Mouse (Mus musculus): ENCODE measurements around the gene Tti1. TPM values are rescaled to one million over a fixed set of nuclear protein-coding genes. Genes with fewer than 3 reads are reported as not detected.

Gene Tti1
- 21.1 and 21.8 TPM in 2 replicates for polyA plus RNA-seq (2014; fragmentation: Nextera tagmentation; extraction: Ambion mirVana)

GRCm38 (mm10) chr2:158028354-158028863, at the start of gene Tti1, which contains the start of gene Rprd1b:
Gene Tti1, minus strand, starts transcription at chr2:158028433.
Gene Rprd1b, plus strand, starts transcription at chr2:158028497.
- under 1% methylated on average over 52 of the region's 52 CpGs for WGBS
- peak within 1 kb of the TSS; percentile 94 for H3K27ac ChIP-seq (ENCODE audit: low read length)
- H3K4me3 ChIP-seq (ENCODE audit: low read depth, low read length) = peak within 1 kb of the TSS; percentile 98
- 0 out of 2 replicates have a peak, but pooled peaks cover 6% of the 10 kb centered on the region for H3K36me3 ChIP-seq (ENCODE audit: control insufficient read depth, insufficient read depth, low read length)
- H3K4me1 ChIP-seq (ENCODE audit: control insufficient read depth, insufficient read depth, low read length) = peaks cover 20% of the 10 kb centered on the region
- no peaks in the 10 kb centered on the region for H3K9me3 ChIP-seq (ENCODE audit: control insufficient read depth, low read depth, low read length)
- no peaks in the 10 kb centered on the region for H3K27me3 ChIP-seq (ENCODE audit: control insufficient read depth, insufficient read depth, low read length)
- peak within 1 kb of the TSS; percentile 91 for H3K9ac ChIP-seq (replicated peaks; ENCODE audit: low read depth, low read length)
- peak within 1 kb of the TSS; percentile 88 for H3K4me2 ChIP-seq (replicated peaks; ENCODE audit: low read depth, low read length)
- ATAC-seq (ENCODE audit: insufficient number of reproducible peaks, insufficient read depth, low FRiP score, low read depth) = peak; percentile 97

GRCm38 (mm10) chr2:158077981-158078380, 49.7 kb upstream of the Tti1 start:
- 61% methylated on average over 2 of the region's 2 CpGs for WGBS
- peaks cover 35% of the 10 kb centered on the region for H3K36me3 ChIP-seq (ENCODE audit: control insufficient read depth, insufficient read depth, low read length)
- no peak overlapping the region for H3K4me3 ChIP-seq (ENCODE audit: low read depth, low read length)
- no peaks in the 10 kb centered on the region for H3K9me3 ChIP-seq (ENCODE audit: control insufficient read depth, low read depth, low read length)
- no peak overlapping the region for H3K4me2 ChIP-seq (replicated peaks; ENCODE audit: low read depth, low read length)
- no peak for ATAC-seq (ENCODE audit: insufficient number of reproducible peaks, insufficient read depth, low FRiP score, low read depth)
- H3K4me1 ChIP-seq (ENCODE audit: control insufficient read depth, insufficient read depth, low read length) = peaks cover 19% of the 10 kb centered on the region; the same call in 1 of the 2 replicates
- H3K27ac ChIP-seq (ENCODE audit: low read length) = no peak overlapping the region
- no peak overlapping the region for H3K9ac ChIP-seq (replicated peaks; ENCODE audit: low read depth, low read length)
- H3K27me3 ChIP-seq (ENCODE audit: control insufficient read depth, insufficient read depth, low read length) = no peaks in the 10 kb centered on the region

- ATAC-seq (ENCODE audit: insufficient number of reproducible peaks, insufficient read depth, low FRiP score, low read depth) = no peak
- no peaks in the 10 kb centered on the region for H3K9me3 ChIP-seq (ENCODE audit: control insufficient read depth, low read depth, low read length)
- 83% methylated on average over 6 of the region's 6 CpGs for WGBS
- no peak overlapping the region for H3K4me2 ChIP-seq (replicated peaks; ENCODE audit: low read depth, low read length)
- H3K4me1 ChIP-seq (ENCODE audit: control insufficient read depth, insufficient read depth, low read length) = peaks cover 19% of the 10 kb centered on the region; the same call in 1 of the 2 replicates
- no peak overlapping the region for H3K9ac ChIP-seq (replicated peaks; ENCODE audit: low read depth, low read length)
- no peaks in the 10 kb centered on the region for H3K27me3 ChIP-seq (ENCODE audit: control insufficient read depth, insufficient read depth, low read length)
- no peak overlapping the region for H3K4me3 ChIP-seq (ENCODE audit: low read depth, low read length)
- H3K27ac ChIP-seq (ENCODE audit: low read length) = no peak overlapping the region
- peaks cover 43% of the 10 kb centered on the region for H3K36me3 ChIP-seq (ENCODE audit: control insufficient read depth, insufficient read depth, low read length)
These were observed 48.5 kb upstream of the Tti1 start for GRCm38 (mm10) chr2:158076690-158077089.

- no peaks in the 10 kb centered on the region for H3K27me3 ChIP-seq (ENCODE audit: control insufficient read depth, insufficient read depth, low read length)
- H3K9me3 ChIP-seq (ENCODE audit: control insufficient read depth, low read depth, low read length) = no peaks in the 10 kb centered on the region
- WGBS = 79% methylated on average over 5 of the region's 5 CpGs
- H3K4me1 ChIP-seq (ENCODE audit: control insufficient read depth, insufficient read depth, low read length) = peaks cover 8% of the 10 kb centered on the region; the same call in 1 of the 2 replicates
- no peak overlapping the region for H3K4me3 ChIP-seq (ENCODE audit: low read depth, low read length)
- peaks cover 60% of the 10 kb centered on the region for H3K36me3 ChIP-seq (ENCODE audit: control insufficient read depth, insufficient read depth, low read length)
- no peak overlapping the region for H3K4me2 ChIP-seq (replicated peaks; ENCODE audit: low read depth, low read length)
- H3K27ac ChIP-seq (ENCODE audit: low read length) = no peak overlapping the region
- H3K9ac ChIP-seq (replicated peaks; ENCODE audit: low read depth, low read length) = no peak overlapping the region
- ATAC-seq (ENCODE audit: insufficient number of reproducible peaks, insufficient read depth, low FRiP score, low read depth) = no peak
These were observed 46.6 kb upstream of the Tti1 start for GRCm38 (mm10) chr2:158074835-158075234.

- Histone ChIP-seq H3K9me3 (ENCODE audit: control insufficient read depth, low read depth, low read length) (no peaks in the 10 kb centered on the region), H3K27ac (ENCODE audit: low read length) (no peak overlapping the region), H3K36me3 (ENCODE audit: control insufficient read depth, insufficient read depth, low read length) (peaks cover 59% of the 10 kb centered on the region), H3K4me2 (replicated peaks; ENCODE audit: low read depth, low read length) (no peak overlapping the region), H3K27me3 (ENCODE audit: control insufficient read depth, insufficient read depth, low read length) (no peaks in the 10 kb centered on the region), H3K4me3 (ENCODE audit: low read depth, low read length) (no peak overlapping the region), H3K9ac (replicated peaks; ENCODE audit: low read depth, low read length) (no peak overlapping the region), H3K4me1 (ENCODE audit: control insufficient read depth, insufficient read depth, low read length) (no peaks in the 10 kb centered on the region)
- ATAC-seq (ENCODE audit: insufficient number of reproducible peaks, insufficient read depth, low FRiP score, low read depth) = no peak
- WGBS = 74% methylated on average over 5 of the region's 5 CpGs
These were observed 43.4 kb upstream of the Tti1 start for GRCm38 (mm10) chr2:158071633-158071995.

GRCm38 (mm10) chr2:158070885-158071632, 42.8 kb upstream of the Tti1 start:
- Histone ChIP-seq H3K4me2 (replicated peaks; ENCODE audit: low read depth, low read length) (no peak overlapping the region), H3K4me1 (ENCODE audit: control insufficient read depth, insufficient read depth, low read length) (no peaks in the 10 kb centered on the region), H3K36me3 (ENCODE audit: control insufficient read depth, insufficient read depth, low read length) (peaks cover 55% of the 10 kb centered on the region), H3K27me3 (ENCODE audit: control insufficient read depth, insufficient read depth, low read length) (no peaks in the 10 kb centered on the region), H3K27ac (ENCODE audit: low read length) (no peak overlapping the region), H3K9ac (replicated peaks; ENCODE audit: low read depth, low read length) (no peak overlapping the region), H3K4me3 (ENCODE audit: low read depth, low read length) (no peak overlapping the region), H3K9me3 (ENCODE audit: control insufficient read depth, low read depth, low read length) (no peaks in the 10 kb centered on the region)
- WGBS = 39% methylated on average over 3 of the region's 3 CpGs
- ATAC-seq (ENCODE audit: insufficient number of reproducible peaks, insufficient read depth, low FRiP score, low read depth) = no peak

GRCm38 (mm10) chr2:158068444-158068971, 40.3 kb upstream of the Tti1 start:
- H3K27me3 ChIP-seq (ENCODE audit: control insufficient read depth, insufficient read depth, low read length) = no peaks in the 10 kb centered on the region
- no peaks in the 10 kb centered on the region for H3K4me1 ChIP-seq (ENCODE audit: control insufficient read depth, insufficient read depth, low read length)
- no peak overlapping the region for H3K4me3 ChIP-seq (ENCODE audit: low read depth, low read length)
- no peak overlapping the region for H3K9ac ChIP-seq (replicated peaks; ENCODE audit: low read depth, low read length)
- peaks cover 48% of the 10 kb centered on the region for H3K36me3 ChIP-seq (ENCODE audit: control insufficient read depth, insufficient read depth, low read length)
- H3K9me3 ChIP-seq (ENCODE audit: control insufficient read depth, low read depth, low read length) = no peaks in the 10 kb centered on the region
- no peak overlapping the region for H3K27ac ChIP-seq (ENCODE audit: low read length)
- no peak overlapping the region for H3K4me2 ChIP-seq (replicated peaks; ENCODE audit: low read depth, low read length)
- ATAC-seq (ENCODE audit: insufficient number of reproducible peaks, insufficient read depth, low FRiP score, low read depth) = no peak

GRCm38 (mm10) chr2:158067260-158067824, 39.1 kb upstream of the Tti1 start:
- ATAC-seq (ENCODE audit: insufficient number of reproducible peaks, insufficient read depth, low FRiP score, low read depth) = no peak
- H3K36me3 ChIP-seq (ENCODE audit: control insufficient read depth, insufficient read depth, low read length) = peaks cover 53% of the 10 kb centered on the region
- 95% methylated on average over 5 of the region's 5 CpGs for WGBS
- H3K4me2 ChIP-seq (replicated peaks; ENCODE audit: low read depth, low read length) = no peak overlapping the region
- no peaks in the 10 kb centered on the region for H3K27me3 ChIP-seq (ENCODE audit: control insufficient read depth, insufficient read depth, low read length)
- no peak overlapping the region for H3K27ac ChIP-seq (ENCODE audit: low read length)
- no peak overlapping the region for H3K4me3 ChIP-seq (ENCODE audit: low read depth, low read length)
- no peaks in the 10 kb centered on the region for H3K9me3 ChIP-seq (ENCODE audit: control insufficient read depth, low read depth, low read length)
- H3K4me1 ChIP-seq (ENCODE audit: control insufficient read depth, insufficient read depth, low read length) = no peaks in the 10 kb centered on the region
- no peak overlapping the region for H3K9ac ChIP-seq (replicated peaks; ENCODE audit: low read depth, low read length)
